Comparison of ENCODE assay signal across 8 mouse cellular contexts in genomic region chr13:51566371-51567077, GRCm38 (mm10). TPM values are rescaled to one million over a fixed set of nuclear protein-coding genes. Genes with fewer than 3 reads are reported as not detected.
DNase-seq lines count a peak whose midpoint lies in the region; ATAC-seq and TF ChIP-seq lines count a peak whose summit lies in the region.

No protein-coding gene starts in this region.

- no peaks in the 10 kb centered on the region for H3K36me3 ChIP-seq in ES-Bruce4 (ENCODE audit: control insufficient read depth, insufficient read depth, low read length, poor library complexity, severe bottlenecking)
- no peaks in the 10 kb centered on the region for H3K36me3 ChIP-seq in forebrain, embryonic 16.5 days (ENCODE audit: control insufficient read depth, insufficient read depth)
- H3K36me3 ChIP-seq in midbrain, embryonic 10.5 days = peaks cover 13% of the 10 kb centered on the region

- TF ChIP-seq EP300 in ES-Bruce4 (IDR thresholded peaks at IDR 0.05; ENCODE audit: insufficient read depth, low read depth, low read length) = no peak

- DNase-seq in embryo, embryonic 10.5 days (ENCODE audit: low spot score) = peak; percentile 12
- no peak for DNase-seq in embryo, embryonic 10 days (ENCODE audit: low spot score)
- DNase-seq in midbrain, embryonic 10.5 days (ENCODE audit: low spot score) = peak; percentile 38
- DNase-seq in yolk sac, embryonic 10.5 days (ENCODE audit: low spot score) = no peak
- no peak for DNase-seq in spleen, postnatal 10 days (ENCODE audit: low spot score in 2 of 2)
- DNase-seq in adrenal gland, postnatal 4 days (ENCODE audit: low spot score in 2 of 2) = no peak

- H3K9me3 ChIP-seq in ES-Bruce4 (replicated peaks; ENCODE audit: control insufficient read depth, insufficient read depth, low read length, poor library complexity, severe bottlenecking) = no peaks in the 10 kb centered on the region
- H3K9me3 ChIP-seq in forebrain, embryonic 16.5 days (ENCODE audit: control insufficient read depth, low read length) = no peaks in the 10 kb centered on the region
- H3K9me3 ChIP-seq in midbrain, embryonic 10.5 days (replicated peaks) = no peaks in the 10 kb centered on the region

- peaks cover 19% of the 10 kb centered on the region for H3K27me3 ChIP-seq in ES-Bruce4 (ENCODE audit: control insufficient read depth, insufficient read depth, low read length, poor library complexity, severe bottlenecking)
- H3K27me3 ChIP-seq in forebrain, embryonic 16.5 days (replicated peaks; ENCODE audit: control insufficient read depth, insufficient read depth, low read length) = no peaks in the 10 kb centered on the region; the same call in 1 of the 2 replicates
- H3K27me3 ChIP-seq in midbrain, embryonic 10.5 days (ENCODE audit: low read depth, poor library complexity, severe bottlenecking) = peaks cover 60% of the 10 kb centered on the region

- H3K27ac ChIP-seq in ES-Bruce4 (ENCODE audit: insufficient read depth, low read length) = no peak overlapping the region
- no peak overlapping the region for H3K27ac ChIP-seq in forebrain, embryonic 16.5 days (ENCODE audit: low read length)
- H3K27ac ChIP-seq in midbrain, embryonic 10.5 days (replicated peaks) = peak overlapping the region; percentile 80

- H3K4me2 ChIP-seq in forebrain, embryonic 16.5 days (ENCODE audit: low read length) = peak overlapping the region; percentile 98

- no peak for ATAC-seq in forebrain, embryonic 16.5 days

- 3% methylated on average over 22 of the region's 22 CpGs for WGBS in forebrain, embryonic 16.5 days
- WGBS in midbrain, embryonic 10.5 days = 6% methylated on average over 22 of the region's 22 CpGs

- peak overlapping the region; percentile 48 for H3K4me3 ChIP-seq in ES-Bruce4 (ENCODE audit: low read depth, low read length)
- H3K4me3 ChIP-seq in forebrain, embryonic 16.5 days (replicated peaks; ENCODE audit: low read length) = peak overlapping the region; percentile 76
- peak overlapping the region; percentile 77 for H3K4me3 ChIP-seq in midbrain, embryonic 10.5 days

- peak overlapping the region; percentile 46 for H3K9ac ChIP-seq in ES-Bruce4 (ENCODE audit: low read depth, poor library complexity, severe bottlenecking)
- peak overlapping the region; percentile 81 for H3K9ac ChIP-seq in forebrain, embryonic 16.5 days (replicated peaks; ENCODE audit: low read depth, low read length)

- H3K4me1 ChIP-seq in ES-Bruce4 (ENCODE audit: control insufficient read depth, insufficient read depth, low read length) = no peaks in the 10 kb centered on the region
- peaks cover 59% of the 10 kb centered on the region for H3K4me1 ChIP-seq in forebrain, embryonic 16.5 days (replicated peaks; ENCODE audit: control insufficient read depth, insufficient read depth, low read length)
- peaks cover 61% of the 10 kb centered on the region for H3K4me1 ChIP-seq in midbrain, embryonic 10.5 days

- TF ChIP-seq CTCF in ES-Bruce4 (IDR thresholded peaks at IDR 0.05; ENCODE audit: low read depth, low read length) = no peak

- TF ChIP-seq POLR2A in ES-Bruce4 (IDR thresholded peaks at IDR 0.05; ENCODE audit: insufficient read depth, low read length) = no peak

RNA-seq across cellular contexts. Expression of gene Shc3, which starts 2.7 kb away (rescaled TPM):
- polyA plus RNA-seq in ES-Bruce4 (2011; ENCODE audit: insufficient read depth, insufficient read length, low read depth, missing spikeins) = 0.25 and 0.32 TPM in 2 replicates
- polyA plus RNA-seq in forebrain, embryonic 16.5 days (2015; fragmentation: Nextera tagmentation; extraction: Ambion mirVana) = 8.8 and 9.2 TPM in 2 replicates
- 2.8 and 3.6 TPM in 2 replicates for polyA plus RNA-seq in midbrain, embryonic 10.5 days (2016; fragmentation: Nextera tagmentation; extraction: Ambion mirVana)
- 1 to 10 TPM; 3.1 to 4.0 TPM for total RNA-seq in adrenal gland, postnatal 4 days (2021)

Comparison
In these comparisons a context has a peak if more than half of its experiments do, and no peak if none do; other contexts are left out.
1. DNase-seq: peak in embryo, embryonic 10.5 days (single experiment) and midbrain, embryonic 10.5 days (single experiment); none in embryo, embryonic 10 days (single experiment), yolk sac, embryonic 10.5 days (single experiment), spleen, postnatal 10 days (0 of 2) and adrenal gland, postnatal 4 days (0 of 2).
2. Peak in every context shown above with its lines, with median percentiles within 50 percentile points of each other: H3K4me3 ChIP-seq.